Mouse (Mus musculus): ENCODE results near the gene Cped1.
A peak's percentile ranks its signal among the peaks of the same experiment; 100 is the strongest.
"Not testable (repeated sequence)": the region's sequence is repeated elsewhere in the genome, so short reads cannot be mapped to it uniquely, and the experiment has no call there.

Gene Cped1

GRCm38 (mm10) chr6:22091773-22092172 lies 106.1 kb downstream of the Cped1 start:
- no peak for DNase-seq

- no peak for DNase-seq
Measured at GRCm38 (mm10) chr6:22093792-22094191, 108.1 kb downstream of the Cped1 start.

GRCm38 (mm10) chr6:22097709-22098108 lies 112.0 kb downstream of the Cped1 start:
- DNase-seq, result peak; percentile 16

- no peak for DNase-seq
Measured at GRCm38 (mm10) chr6:22099832-22100231, 114.1 kb downstream of the Cped1 start.

GRCm38 (mm10) chr6:22101939-22102338 lies 116.2 kb downstream of the Cped1 start:
- no peak for DNase-seq

GRCm38 (mm10) chr6:22102752-22103151 lies 117.0 kb downstream of the Cped1 start:
- DNase-seq, result no peak

- no peak for DNase-seq
Measured at GRCm38 (mm10) chr6:22103713-22104112, 118.0 kb downstream of the Cped1 start.

GRCm38 (mm10) chr6:22104211-22104610 lies 118.5 kb downstream of the Cped1 start:
- no peak for DNase-seq

GRCm38 (mm10) chr6:22114079-22114478 lies 128.4 kb downstream of the Cped1 start:
- DNase-seq, result no peak

- no peak for DNase-seq
Measured at GRCm38 (mm10) chr6:22116679-22117078, 131.0 kb downstream of the Cped1 start.

- DNase-seq, result peak; percentile 28
Measured at GRCm38 (mm10) chr6:22122080-22122479, 136.4 kb downstream of the Cped1 start.

- no peak for DNase-seq
Measured at GRCm38 (mm10) chr6:22122693-22123092, 137.0 kb downstream of the Cped1 start.

GRCm38 (mm10) chr6:22123332-22123731 lies 137.6 kb downstream of the Cped1 start:
- no peak for DNase-seq

- not testable (repeated sequence) for DNase-seq
Measured at GRCm38 (mm10) chr6:22124575-22125330, 139.0 kb downstream of the Cped1 start.

GRCm38 (mm10) chr6:22135038-22135631 lies 149.4 kb downstream of the Cped1 start:
- DNase-seq, result no peak

- no peak for DNase-seq
Measured at GRCm38 (mm10) chr6:22136805-22137204, 151.1 kb downstream of the Cped1 start.

- DNase-seq, result no peak
Measured at GRCm38 (mm10) chr6:22140786-22141185, 155.1 kb downstream of the Cped1 start.

GRCm38 (mm10) chr6:22147236-22147635 lies 161.5 kb downstream of the Cped1 start:
- no peak for DNase-seq

- DNase-seq, result no peak
Measured at GRCm38 (mm10) chr6:22148511-22148910, 162.8 kb downstream of the Cped1 start.

GRCm38 (mm10) chr6:22157461-22157860 lies 171.7 kb downstream of the Cped1 start:
- no peak for DNase-seq

- no peak for DNase-seq
Measured at GRCm38 (mm10) chr6:22161944-22162343, 176.2 kb downstream of the Cped1 start.

- DNase-seq, result no peak
Measured at GRCm38 (mm10) chr6:22168388-22168787, 182.7 kb downstream of the Cped1 start.

- no peak for DNase-seq
Measured at GRCm38 (mm10) chr6:22178721-22179295, 193.1 kb downstream of the Cped1 start.

- DNase-seq, result peak; percentile 3
Measured at GRCm38 (mm10) chr6:22180316-22180715, 194.6 kb downstream of the Cped1 start.
